Mouse (Mus musculus) gastrocnemius, adult 8-10 months (tissue): ENCODE measurements around the gene Ust. TPM values are rescaled to one million over a fixed set of nuclear protein-coding genes. Genes with fewer than 3 reads are reported as not detected.

Source experiments
- DNase-seq, 2 experiments: peaks; one replicate each; pipeline ENCODE4 v3.0.0; 2022; ENCODE audit warnings: low spot score in 2 of 2
- total RNA-seq, 4 experiments: library from RNA; stranded (reverse); gene quantifications; 2 replicates each; pipeline ENCODE4 v1.2.4; 2022

Gene Ust
- total RNA-seq, 4 experiments from 2014 or later: 0.68 to 1.7 (median 1.2) TPM

DNA sequence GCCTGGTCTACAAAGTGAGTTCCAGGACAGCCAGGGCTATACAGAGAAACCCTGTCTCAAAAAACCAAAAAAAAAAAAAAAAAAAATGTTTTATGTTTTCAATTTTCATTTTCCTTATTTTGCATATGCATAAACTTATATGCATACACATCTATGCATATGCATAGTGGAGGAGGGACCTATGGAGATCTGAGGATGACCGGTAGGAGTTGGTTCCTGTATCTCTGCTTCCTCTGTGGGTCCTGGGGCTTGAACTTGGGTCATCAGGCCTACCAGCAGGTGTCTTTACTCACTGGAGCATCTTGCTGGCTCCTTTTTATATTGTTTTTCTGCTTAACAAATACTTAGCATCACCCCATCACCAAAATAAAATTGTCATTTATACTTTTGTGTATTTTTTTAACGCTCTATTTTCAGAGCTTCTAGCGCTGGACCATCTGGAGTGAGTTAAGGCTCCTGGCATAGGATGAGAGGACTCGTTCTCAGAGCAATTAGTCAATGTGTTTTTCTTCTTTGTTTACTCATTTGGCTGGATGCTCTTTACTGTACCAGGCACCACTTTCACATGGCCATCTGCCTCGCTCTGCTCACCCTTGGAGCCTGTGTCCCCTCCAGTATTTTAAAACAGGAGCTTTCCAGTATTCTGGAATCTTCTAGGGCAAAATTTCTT, 290.8 kb downstream of the Ust start:
- no peak for DNase-seq

DNA sequence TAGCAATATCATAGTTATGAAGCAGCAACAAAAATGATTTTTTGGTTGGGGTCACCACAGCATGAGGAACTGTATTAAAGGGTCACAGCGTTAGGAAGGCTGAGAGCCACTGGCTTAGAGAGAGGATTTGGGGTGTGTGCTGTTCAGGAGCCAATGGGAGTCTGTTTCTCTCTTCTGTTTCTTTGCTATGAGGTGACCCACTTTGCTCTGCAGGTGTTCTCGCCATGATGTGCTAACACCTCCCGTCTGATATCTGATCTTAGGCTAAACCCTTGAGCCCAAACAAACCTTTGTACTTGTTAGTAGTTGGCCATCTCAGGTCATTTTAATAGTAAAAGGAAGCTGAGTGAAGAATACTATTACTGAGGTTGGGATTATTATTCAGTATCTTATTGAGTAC, 292.0 kb downstream of the Ust start:
- no peak for DNase-seq

DNA sequence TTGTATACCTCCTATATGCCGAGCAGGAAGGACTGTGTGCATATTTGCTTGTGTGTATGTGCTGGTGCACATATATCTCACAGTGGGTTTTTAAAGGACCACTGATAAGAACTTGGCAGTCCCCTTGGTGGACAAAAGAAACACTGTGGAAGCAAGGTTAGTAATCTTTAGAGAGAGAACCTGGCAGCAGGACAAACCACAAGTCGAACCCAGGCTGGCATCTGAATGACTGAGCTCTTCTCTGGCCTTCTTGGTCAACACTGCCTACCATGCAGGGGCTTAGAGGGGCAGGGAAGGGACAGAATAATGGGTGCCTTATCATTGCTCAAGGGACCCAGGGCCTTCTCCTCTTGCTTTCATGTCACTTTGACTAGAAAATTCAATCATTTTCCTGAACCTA, 294.0 kb downstream of the Ust start:
- DNase-seq: no peak

DNA sequence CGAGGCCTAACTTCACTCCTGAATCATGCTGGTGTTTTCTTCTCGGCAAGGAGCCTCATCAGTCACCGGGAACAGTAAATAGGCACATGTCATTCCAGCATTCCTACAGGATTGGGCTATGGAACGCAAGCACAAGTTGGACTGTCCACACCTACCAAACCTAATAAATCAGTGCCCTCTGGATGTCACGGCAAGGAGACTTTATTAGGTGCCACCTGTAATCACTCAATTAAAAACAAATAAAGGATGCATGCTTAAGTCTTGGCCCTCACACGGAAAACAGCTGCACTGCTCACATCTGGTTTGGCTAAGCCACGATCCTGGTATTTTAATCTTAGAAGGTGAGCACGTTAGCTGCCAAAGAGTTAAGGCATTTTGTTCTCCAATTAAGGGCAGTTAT, 294.6 kb downstream of the Ust start:
- no peak for DNase-seq

DNA sequence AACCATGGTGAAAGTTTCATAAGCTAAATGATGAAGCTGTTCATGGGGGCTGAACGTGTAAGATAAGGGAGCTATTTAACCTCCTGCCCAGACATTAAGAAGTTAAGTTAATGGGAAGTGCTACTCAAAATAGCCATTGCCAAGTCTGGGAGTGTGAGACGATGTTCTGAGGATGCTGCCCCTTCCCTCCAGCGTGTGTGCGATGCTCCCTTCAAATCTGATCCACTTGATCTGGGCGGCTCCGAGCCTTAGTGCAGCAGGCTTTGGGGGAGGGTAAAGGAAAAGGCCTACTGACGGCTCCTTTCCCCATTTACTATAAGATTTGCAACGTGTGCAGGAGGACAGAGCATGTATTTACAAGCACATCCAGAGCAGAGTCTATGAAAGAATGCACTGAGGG, 301.7 kb downstream of the Ust start:
- no peak for DNase-seq

DNA sequence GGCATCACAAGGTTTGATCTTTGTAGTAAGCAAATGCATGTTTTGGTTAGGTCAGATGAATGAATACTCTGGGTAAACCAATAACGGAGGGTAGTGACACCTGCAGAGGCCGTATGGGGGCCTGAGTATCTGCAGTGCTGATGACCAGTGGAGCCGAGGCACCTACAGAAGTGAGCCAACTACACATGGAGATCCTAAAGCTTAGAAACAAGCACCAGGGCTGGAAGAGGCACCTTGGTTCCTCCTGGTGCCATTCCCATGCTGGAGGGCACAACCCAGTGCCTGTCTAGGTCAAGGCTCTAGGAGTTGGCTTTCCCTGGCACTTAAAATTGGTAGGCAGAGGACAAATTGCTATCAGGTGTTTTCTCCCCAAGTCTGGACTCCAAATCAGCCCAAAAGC, 303.4 kb downstream of the Ust start:
- no peak for DNase-seq

DNA sequence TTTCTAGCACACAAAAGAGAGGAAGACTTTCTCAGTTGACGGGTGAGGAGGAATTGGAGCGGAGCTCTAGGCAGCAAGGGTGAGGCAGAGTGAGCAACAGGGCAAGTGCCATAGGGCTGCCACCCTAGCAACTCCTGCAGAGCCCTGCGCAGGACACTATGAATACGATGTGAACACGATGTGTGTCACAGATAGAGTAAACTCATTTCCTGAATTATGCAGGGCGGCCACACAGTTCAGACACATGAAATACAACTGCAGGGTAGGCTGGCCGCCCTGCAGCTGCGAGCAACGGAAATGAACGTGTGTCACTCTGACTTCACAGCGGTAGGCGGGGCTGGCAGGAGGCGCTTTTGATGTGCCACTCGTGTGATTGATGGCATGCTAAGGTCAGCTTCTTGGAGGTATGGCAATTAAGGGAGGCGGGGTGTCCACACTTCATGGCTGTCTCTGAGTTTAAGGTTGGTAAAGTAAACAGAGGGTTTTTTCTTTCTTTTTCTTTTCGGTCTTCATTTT, 304.7 kb downstream of the Ust start:
- no peak for DNase-seq

DNA sequence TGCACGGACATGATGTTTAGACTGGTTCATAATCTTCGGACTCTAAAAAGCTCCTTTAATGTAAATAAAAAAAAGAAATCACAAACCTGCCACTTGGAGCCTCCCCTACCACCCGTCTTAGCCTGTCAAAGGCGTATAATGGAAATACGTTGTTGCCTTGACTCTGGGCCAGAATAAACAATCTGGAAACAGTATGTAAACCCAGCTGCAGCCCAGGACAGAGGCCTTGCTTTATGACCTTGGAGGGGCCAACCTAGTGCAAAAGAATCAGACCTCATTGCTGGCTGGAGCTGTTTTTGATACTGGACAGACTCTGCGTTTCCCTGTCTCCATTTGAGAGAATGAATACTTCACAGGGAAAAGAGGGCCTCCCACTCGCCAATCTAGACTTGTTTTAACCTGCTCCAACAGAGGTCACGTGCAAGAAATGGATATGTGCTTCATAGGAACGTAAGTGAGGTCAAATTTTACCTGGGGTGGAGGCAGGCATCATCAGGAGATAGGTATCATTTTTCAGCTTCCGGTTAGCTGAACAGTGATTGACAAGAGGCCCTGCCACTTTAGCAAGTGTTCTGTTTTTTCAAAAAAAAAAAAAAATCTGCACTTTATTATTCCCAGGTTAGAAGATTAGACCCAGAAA, 305.2 kb downstream of the Ust start:
- no peak for DNase-seq

DNA sequence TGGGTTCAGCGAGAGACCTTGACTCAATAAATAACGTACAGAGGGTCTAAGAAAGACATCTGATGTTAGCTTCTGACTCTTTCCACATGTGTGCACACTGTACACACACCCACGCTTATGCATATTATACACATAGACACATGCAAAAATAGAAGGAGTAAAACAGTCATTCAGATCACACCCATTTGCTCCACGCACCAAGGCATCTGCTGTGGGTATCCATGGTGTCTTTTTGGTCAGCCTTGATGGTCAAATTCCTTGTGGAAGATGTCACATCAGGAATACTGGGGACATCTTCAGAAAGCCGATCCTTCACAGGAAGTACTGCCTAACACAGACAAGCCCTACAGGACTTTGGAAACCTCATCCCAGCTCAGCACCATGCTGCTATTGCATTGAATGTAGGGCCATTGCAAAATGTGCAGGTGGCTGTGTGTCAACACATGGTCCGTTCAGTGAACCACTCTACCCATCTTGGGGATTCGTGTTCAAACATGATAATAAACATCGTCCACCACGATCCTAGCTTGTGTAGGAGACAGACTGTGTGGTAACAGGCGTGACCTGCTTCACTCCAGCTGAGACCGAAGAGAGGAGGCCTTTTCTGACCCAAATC, 305.9 kb downstream of the Ust start:
- no peak for DNase-seq

DNA sequence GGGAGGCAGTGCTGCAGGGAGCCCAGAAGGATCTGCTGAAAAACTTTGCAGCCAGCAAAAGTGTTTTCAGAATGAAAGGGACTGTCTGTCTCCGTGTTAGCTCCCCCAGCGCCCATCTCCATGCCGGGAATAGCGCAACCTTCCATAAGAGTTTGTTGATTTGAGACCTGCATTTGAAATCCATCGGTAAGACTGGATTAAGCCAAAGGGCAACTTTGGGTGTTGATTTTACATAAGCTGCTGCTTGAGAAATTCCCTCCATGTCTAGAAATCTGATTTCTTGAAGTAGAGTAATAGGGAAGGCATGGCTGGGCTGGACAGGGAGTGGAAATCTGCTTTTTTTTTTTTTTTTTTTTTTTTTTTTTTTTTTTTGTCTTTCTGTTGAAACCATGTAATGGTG, 306.9 kb downstream of the Ust start:
- DNase-seq: no peak

DNA sequence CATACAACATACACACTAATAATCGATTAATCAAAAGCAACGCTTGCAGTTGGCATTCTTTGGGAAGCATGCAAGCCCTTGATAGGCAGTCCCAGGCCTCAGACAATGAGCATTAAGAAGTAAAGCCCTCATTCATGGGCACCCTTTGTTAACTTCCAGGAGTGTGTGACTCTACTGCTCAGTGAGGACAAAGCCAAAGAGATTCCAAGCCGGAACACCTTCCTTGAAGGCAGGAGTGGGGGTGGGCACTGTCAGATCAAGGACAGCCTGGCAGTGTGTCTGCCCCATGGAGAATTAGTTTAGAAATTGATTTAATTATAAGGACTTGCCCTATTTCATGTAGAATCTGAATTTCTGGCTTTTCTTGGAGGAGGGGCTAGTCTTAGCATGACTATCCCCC, 308.3 kb downstream of the Ust start:
- DNase-seq: no peak

DNA sequence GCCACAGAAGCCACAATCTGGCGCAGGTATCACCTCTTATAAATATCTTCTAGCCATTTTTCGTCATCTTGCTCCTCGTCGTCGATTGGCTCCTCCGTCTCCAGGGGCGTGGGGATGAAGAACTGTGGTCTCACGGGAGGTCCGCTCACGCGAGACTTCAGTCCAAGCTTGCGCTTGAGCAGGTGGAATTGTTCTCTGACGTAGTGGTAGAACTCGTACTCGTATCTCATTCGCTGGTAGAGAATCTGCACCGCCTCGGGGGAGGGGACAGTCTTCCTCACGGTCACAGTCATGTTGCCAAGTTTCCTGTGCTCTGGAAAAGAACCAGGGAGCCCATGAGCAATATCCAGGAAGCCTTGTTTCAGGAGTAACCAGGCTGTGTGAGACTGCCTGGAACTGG, 311.3 kb downstream of the Ust start:
- DNase-seq: no peak

DNA sequence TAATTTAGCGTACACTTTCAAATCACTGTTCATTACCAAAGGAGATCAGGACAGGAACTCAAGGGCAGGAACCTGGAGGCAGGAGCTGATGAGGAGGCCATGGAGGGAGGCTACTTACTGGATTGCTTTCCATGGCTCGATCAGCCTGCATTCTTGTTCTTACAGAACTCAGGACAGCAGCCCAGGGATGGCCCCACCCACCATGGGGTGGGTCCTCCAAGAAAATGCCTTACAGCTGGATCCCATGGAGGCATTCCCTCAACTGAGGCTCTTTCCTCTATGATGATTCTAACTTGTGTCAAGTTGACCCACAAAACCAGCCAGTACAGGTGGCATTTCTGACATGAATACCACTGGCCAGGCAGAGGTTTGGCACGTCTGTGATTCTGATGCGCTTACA, 314.9 kb downstream of the Ust start:
- DNase-seq: no peak

DNA sequence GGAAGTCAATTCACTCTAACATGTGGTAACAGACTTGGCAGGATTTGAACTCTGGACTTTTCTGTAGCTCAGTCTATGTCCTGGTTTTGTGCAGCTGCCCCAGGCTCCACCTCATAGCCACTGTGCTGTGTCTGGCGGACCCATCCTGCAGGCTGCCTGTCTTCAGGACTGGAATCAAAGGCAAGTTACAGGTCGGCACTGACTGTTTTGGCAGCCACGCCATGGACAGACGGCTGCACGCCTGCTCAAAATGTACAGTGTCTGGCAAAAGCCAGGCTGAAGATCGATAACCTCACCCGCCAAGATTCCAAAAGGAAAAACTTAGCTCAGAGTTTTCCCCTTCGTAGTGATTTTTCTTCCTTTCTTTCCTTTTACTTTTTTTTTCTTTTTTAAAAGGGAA, 318.8 kb downstream of the Ust start:
- no peak for DNase-seq

DNA sequence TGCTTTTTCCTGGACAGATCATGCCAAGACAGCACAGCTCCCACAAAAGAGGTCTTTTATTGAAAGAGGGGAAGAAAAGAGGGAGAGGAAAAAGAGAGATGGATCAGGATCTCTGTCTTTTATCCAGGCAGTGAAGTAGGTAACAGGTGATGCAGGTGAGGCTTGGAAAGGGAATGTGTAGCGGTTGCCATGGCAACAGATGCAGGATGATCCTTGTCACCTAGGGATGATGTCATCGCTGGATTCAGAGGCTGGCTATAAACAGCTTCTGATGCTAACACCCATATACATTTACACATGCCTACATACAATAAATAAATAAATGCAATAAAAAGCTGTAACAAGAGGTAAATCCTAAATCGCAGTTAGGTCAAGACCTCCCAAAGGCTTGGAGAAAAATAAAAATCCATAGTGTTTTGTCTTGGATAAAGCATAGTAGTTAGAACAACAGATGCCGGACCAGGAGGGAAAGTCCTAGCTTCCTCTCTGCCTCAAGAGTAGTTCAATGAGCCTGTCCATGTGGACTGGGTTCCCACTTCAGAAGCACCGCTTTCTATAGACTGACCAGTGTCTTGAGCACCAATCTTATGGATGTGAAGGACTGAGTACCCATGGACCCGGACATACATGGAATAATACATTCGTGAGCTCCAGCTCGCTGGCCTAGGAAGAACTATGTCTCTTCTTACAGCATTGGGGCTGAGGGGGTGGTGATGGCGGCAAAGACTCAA, 319.4 kb downstream of the Ust start:
- no peak for DNase-seq

DNA sequence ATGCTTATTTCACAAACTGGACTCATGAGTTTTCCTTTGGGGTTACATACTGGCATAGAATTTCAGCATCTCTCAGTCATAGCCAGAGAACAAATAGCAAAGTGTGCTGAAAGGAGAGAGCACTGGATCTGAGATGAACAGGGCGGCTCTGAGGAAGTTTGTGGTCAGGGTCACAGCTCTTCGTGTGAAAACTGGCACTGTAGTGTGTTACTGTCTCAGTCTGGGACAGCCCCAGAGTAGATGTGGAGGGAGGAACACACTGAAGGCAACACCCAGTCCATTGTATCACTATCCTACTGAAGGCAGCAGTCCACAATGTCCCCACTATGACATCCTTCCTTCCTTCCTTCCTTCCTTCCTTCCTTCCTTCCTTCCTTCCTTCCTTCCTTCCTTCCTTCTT, 321.0 kb downstream of the Ust start:
- no peak for DNase-seq

DNA sequence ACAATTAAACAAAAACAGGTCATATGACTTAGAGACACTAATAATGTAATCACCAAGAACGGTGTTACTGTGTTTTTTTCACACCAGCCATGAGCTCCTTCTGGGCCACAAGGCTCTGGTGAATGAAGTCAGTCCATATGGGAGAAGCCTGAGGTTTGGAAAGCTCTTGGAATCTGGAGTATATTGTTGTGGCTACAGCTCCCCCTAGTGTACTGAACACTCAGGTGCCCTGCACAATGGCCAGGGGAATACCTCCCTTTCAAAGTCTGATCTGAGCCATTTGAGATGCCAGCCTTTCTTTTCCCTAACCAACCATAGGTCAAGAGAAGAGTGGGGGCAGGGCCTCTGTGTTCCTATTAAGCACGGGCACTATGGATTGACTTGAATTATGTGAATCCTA, 322.3 kb downstream of the Ust start:
- peak in 1 of 2 experiments; percentile 18 for DNase-seq

DNA sequence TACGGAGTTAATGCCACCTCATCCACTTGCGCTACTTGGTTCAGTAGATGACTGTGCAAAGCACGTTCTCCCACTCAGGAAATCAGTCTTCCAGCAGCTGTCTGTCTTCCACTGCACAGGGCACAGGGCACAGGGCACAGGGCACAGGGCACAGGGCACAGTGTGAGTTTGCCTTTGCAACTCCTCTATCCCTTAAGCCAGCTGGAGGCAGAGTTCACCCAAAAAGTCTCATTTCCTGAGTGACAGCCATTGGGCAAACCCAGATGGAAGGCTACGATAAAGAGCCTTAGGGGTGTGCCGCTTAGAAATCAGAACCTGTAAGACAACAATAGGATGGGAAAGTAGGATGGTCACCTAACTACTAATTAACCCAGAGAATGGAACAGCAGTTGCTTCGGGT, 322.9 kb downstream of the Ust start:
- no peak for DNase-seq

DNA sequence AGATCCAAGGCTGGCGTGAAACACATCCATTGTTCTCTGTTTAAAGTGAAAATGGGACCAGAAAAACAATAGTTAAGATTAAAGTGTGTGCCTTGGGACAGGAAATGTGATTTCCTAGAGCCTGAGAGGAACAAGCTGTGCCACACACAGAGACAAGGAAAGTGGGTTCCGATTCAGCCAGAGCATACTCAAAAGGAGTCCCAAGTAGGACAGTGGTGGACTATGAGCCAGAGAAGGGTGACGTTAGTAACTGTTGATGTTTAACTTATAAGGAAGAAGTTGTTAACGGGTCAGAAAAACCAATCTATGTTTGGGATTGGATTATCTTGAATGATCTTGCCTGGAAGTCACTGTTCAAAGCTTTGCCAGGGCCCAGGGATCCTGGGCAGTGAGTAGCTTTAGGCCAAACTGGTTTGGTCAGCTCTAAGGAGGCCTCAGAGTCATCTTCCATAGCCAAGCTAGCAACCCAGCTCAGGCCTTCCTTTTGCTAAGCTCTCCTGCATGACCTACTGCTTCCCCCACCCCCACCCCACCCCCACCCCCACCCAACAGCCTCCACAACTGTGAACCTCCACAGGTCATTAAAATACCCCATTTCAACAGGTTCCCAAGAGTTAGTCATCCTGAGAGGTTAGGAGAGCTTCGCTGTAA, 329.2 kb downstream of the Ust start:
- DNase-seq: no peak

DNA sequence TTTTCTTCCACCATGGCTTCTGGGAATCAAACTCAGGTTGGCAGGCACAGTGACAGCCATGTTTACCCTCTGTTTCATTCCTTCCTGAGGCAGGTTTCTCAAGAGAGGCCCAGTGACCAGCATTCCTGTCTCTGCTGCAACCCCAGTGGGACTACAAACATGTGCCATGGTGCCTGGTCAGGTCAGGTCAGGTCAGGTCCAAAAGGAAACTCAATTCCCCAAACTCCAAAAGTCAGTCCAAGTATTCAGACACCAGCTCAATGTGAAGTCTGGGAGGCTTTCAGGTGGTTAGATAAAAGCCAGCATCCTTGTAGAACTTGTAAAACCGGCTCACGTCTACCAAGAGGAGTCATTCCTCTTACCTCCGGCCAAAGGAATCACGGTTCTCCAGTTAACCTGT, 333.0 kb downstream of the Ust start:
- DNase-seq: no peak

DNA sequence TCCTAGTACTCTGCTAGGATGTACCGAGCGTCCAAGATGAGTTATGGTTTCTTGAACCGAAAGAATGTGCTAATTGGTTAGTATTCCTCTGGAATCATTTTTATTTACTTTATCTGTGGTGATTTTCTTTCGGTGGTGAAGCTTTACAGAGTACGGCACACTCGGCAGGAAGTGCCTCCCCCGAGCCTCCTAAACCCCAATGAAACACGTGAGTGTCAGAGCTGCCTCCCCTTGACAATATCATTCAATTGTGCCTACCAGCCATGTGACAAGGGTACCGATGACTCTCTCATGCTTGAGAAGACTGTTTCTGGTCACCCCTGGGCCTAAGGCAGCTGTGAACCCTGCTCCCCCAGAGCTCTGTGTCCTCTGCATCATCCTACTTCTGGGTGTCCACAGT, 333.9 kb downstream of the Ust start:
- DNase-seq: no peak

DNA sequence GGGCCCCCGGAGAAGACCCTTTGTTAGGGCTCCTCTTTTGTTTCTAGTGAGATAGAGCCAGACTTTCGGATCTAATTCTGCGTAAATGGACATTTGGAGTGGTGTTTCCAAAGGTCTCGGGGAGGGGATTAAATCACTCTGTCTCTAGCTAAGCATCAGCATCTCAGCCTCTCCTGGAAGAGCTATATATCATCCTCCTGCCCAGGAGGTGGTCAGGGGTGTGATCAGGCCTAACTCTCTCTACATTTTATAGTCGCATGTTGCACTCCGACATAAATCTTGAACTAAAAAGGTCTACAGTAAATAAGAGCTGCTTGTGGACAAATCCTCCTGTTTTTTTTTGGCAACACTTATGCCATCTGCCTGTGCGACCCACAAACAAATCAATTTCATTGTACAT, 335.5 kb downstream of the Ust start:
- no peak for DNase-seq
